Mouse (Mus musculus) layer of hippocampus, adult 8-10 months (tissue): Measurements from ENCODE around the gene Cacng7. TPM values are rescaled to one million over a fixed set of nuclear protein-coding genes. Genes with fewer than 3 reads are reported as not detected.

Source experiments
- DNase-seq, 2 experiments: peaks; one replicate each; pipeline ENCODE4 v3.0.0; 2022; ENCODE audit warnings: low spot score in 2 of 2
- total RNA-seq, 4 experiments: library from RNA; stranded (reverse); gene quantifications; 2 replicates each; pipeline ENCODE4 v1.2.4; 2022

Gene Cacng7
- total RNA-seq, 4 experiments from 2014 or later = 131 to 139 (median 137) TPM

DNA sequence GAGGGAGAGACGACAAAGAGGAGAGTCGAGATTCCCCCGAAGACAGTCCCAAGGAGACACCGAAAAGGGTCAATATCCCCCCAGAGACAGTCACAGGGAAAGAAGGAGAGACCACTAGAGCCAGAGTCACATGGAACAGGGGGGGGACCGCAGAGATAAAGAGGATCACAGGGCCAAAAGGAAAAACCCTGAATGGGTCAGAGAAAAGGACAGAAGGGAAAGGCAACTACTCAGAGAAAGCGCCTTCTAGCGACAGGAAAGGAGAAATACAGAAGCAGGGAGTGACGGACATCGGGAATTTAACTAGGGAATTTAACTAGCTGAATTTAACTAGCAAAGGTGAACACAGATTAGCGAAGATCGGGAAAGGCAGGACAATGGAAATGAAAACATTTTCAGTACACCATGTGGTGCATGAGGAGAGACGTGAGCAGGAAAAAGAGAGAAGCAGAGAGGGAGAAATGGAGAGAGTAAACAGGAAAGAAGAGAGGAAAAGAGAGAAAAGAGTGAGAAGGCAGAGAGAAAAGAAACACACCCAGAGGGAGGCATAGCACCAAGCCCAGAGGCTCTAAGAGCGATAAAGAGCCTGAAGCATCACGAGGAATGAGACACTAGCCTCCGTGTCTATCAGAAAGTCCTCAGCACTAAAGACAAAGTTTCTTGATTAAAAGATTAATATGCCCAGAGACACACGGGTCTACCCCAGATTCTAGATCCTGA is 30.0 kb upstream of the Cacng7 start:
- no peak for DNase-seq

DNA sequence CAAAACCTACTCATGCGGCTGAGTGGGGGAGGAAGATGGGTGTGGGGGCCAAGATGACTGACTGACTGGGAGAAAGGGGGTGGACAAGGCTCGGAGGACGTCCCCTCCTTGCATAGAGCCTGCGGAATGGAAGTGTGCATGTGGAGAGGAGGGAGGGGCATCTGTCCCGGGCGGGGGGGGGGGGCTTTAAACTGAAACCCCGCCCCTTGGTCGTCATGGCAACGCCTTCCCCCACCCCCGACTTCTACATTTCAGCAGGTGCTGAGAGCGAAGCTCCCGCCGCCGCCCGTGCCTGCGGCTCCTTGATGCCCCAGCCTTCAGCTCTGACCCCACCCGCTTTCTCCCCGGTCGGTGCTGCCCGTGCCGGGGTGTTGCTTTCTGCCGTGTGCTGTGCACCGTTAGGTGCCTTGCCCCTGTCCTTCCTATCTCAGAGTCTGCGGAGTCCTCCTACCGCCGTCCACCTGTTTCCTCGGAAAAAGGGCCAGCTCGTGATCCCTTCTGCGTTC is 29.4 kb upstream of the Cacng7 start:
- peak in 1 of 2 experiments; percentile 70 for DNase-seq

DNA sequence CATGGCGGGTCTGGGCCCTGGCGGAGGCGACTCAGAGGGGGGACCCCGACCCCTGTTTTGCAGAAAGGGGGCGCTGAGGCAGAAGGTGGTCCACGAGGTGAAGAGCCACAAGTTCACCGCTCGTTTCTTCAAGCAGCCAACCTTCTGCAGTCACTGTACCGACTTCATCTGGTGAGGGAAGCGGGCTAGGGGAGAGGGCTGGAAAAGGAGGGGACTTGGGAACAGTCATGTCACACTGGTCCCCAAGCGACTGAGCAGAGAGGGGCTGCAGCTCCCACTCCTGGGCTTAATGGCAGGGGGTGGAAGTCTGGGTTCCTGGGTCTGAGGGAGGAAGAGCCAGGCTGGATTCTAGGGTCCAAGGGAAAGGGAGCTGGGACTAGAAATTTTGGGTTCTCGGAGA is 29.0 kb upstream of the Cacng7 start:
- DNase-seq = no peak

DNA sequence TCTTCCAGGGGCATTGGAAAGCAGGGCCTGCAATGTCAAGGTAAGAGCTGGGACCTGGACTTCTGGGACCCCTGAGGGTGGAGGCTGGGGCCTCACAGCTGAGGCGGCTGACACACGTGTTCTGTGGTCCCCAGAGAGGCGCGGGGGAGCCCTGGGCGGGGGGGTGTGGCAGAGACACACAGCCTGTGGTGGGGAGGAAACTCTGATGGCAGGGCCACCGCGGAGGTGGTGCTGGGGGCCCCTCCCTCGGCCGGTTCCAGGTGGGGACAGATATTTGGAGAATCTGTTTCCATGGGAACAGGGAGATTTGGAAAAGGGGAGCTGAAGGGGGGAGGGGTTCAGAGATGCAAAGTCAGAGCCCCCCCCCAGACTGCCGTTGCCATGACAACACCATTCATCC is 28.5 kb upstream of the Cacng7 start:
- DNase-seq = peak; percentile 46 to 59

DNA sequence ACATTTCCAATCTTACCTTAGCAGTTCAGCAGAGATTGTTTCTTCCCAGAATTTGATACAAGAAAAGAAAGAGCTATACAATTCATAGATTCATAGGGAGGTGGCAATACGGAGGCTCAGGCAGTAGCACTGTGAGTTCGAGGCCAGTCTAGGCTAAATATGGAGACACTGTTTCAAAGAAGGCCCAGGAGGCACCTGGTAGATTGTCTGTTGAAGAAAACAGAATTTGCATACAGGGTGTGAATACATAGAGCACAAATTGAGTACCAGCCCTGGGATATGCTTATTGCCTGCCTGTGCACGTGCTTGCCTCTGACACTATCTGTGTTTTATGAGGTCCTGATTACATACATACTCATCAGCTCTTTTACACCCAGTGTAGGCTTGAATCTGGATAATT is 26.4 kb upstream of the Cacng7 start:
- DNase-seq = no peak

DNA sequence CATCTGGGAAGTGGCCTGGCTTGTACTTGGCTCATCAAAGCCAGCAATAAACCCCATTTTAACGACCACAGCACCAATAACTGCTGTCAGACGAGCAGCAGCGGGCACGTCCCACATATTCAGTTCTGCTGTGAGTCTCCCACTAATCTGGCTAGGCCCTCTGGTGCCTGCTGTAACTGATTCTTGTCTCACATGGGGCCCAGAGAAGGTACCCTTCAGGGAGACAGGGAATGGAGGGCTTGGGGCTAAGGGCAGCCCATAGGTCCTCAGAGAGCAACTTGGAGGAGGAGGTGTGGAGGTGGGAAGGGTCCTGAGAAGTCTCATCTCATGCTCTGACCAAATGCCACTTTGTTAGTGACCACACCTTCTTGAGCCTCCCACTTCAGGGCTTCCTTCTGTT is 24.1 kb upstream of the Cacng7 start:
- no peak for DNase-seq

DNA sequence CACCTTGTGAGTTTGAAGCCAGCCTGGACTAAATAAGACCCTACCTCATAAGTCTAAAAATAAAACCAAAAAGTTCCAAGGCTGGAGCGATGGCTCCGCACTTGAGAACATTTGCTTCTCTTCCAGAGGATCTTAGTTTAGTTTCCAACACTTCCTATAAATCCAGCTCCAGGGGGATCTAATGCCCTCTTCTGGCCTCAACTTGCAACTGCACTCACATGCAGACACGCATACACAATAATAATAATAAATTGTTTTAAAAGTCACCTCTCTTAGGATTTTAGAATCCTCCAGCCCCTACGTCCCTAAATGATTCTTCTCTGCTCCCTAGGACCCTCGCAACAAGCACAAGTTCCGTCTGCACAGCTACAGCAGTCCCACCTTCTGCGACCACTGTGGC is 22.5 kb upstream of the Cacng7 start:
- DNase-seq = no peak

DNA sequence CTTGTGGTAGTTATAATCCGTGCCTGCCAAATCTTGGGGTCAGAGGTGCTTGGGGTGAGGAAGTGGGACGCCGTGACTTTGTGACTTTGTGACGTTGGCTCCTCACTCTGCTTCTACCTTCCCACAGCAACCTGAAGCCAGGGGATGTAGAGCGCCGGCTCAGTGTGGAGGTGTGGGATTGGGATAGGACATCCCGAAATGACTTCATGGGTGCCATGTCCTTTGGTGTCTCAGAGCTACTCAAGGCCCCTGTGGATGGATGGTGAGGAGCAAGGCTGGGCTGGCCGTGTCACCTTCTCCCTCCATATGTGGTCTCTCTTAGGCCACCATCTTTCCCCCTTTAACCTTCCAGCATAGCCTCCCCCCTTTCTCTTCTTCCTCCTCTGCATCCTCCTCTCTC is 19.2 kb upstream of the Cacng7 start:
- no peak for DNase-seq

DNA sequence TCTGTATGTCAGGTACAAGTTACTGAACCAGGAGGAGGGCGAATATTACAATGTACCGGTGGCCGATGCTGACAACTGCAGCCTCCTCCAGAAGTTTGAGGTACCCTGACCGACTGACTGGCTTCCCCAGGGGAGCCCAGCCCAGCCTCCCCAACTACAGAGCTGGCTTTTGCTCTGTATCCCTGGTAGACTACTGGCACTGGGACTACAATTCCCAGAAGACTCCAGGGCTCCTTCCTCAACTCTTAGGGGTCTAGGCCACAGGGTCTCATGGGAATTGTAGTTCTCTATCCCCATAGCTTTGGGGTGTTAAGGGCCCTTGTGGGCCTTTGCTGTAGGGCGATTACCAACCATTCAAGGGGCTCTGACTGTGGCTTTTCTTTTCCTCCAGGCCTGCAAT is 18.6 kb upstream of the Cacng7 start:
- DNase-seq = no peak

DNA sequence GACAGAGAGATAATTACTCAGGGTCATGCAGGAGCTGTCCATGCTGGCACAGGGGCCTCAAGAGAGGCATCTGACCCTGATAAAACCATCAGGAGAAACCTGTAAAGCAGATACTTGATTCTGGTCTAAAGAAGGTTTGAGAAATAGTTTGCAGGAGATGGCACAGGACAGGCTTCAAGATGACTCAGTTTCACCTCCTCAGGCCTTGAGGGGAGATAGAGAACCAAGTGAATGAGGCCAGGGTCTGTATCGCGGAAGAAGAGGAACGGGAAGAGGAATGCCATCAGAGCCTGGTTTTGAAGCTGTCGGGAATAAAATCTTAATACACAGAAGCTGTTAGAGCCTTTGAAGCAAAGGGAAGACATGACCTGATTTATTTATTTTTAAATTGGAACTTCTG is 15.1 kb upstream of the Cacng7 start:
- no peak for DNase-seq

DNA sequence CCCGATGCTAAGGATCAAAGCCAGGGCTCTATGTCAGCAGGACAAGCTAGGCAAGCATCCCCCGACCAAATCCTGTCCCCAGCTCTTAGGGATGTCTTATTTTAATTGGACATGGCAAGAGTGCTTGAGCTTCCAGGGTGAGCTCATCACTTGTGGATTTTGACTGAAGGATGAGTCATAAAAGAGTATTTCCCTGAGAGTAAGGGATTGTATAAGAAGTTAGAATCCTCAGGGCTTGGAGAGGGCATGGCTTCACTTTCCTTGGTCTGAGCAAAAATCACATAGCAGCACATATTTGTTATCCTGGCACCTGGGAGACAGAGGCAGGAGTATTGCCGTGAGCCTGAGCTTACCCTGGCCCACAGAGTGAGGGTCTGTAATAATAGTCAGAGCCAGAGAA is 11.9 kb upstream of the Cacng7 start:
- DNase-seq = no peak

DNA sequence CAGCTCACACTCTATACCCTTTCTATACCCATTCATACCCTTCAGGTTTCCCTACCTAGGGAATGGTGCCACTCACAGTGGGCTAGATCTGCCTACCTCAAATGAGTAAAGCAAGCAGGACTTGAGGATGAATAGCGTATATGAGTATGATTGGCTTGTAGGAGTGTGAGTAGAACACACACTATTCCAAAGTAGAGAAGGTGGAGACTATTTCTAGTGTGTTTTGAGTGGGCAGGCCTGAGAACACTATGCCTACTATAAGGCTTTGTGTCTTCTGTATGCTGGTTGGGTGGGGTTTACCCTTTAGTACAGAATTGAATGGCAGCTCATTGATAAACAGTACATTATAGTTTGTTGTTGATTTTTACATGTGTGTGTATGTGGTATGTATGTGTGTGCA is 8.9 kb upstream of the Cacng7 start:
- no peak for DNase-seq

DNA sequence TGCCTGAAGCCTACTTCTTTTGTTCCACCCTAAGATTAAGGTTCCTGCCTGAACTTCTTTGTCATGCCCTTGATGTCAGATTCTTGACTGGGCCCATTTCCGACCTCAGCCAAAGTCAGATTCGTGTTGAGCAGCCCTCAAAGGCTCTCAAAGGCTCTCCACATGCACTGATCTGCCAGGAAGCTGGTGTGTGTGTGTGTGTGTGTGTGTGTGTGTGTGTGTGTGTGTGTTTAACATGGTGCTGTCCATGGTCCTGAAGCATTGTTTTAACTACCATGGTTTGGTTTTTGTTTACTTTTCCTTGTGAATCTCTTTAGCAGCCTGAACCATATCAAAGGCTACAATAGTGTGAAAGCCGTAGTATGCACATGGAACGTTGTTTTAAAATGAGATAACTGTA is 4.8 kb upstream of the Cacng7 start:
- no peak for DNase-seq

DNA sequence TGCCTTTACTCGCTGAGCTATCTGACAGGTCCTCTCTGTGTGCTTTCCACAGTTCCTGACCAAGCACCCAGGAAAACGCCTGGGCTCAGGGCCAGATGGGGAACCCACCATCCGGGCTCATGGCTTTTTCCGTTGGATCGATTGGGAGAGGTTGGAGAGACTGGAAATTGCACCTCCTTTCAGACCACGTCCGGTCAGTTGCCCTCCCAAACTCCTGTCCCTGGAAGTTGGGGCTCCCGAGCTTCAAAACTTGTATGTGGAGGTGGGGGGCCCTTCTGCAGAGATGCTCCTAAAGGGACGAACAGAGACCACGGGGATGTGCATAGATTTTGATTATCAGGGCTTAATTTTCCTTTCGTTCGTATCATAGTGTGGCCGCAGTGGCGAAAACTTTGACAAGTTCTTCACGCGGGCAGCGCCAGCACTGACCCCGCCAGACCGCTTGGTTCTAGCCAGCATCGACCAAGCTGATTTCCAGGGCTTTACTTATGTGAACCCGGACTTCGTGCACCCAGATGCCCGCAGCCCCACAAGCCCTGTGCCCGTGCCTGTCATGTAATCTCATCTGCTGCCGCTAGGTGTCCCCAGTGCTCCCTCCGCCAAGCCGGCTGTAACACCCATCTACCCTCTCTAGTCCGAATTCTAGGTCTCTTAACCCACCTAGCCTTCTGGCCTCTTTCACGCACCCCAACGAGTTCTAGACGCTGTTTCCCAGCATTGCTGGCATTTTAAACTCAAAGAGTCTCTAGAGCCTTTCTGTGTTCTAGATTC is 2.8 kb upstream of the Cacng7 start:
- DNase-seq = peak; percentile 73 to 85

DNA sequence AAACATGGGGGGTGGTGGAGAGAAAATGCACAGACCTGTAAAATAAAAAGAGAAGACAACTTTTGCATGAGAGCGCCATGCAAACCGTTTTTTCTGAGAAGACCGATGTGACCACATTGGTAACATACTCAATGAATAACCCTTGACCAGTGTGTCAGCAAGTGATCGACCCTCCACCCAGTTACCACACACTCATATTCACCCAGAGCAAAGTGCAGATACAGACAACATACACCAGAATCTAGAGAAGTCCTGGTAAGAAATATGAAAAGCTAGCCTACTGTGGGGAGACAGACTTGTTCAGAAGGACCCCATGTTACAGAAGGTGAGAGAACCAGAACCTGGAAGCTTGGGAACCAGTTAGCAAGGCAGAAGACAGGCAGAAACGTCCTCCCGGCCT is 1.6 kb upstream of the Cacng7 start:
- DNase-seq = no peak

DNA sequence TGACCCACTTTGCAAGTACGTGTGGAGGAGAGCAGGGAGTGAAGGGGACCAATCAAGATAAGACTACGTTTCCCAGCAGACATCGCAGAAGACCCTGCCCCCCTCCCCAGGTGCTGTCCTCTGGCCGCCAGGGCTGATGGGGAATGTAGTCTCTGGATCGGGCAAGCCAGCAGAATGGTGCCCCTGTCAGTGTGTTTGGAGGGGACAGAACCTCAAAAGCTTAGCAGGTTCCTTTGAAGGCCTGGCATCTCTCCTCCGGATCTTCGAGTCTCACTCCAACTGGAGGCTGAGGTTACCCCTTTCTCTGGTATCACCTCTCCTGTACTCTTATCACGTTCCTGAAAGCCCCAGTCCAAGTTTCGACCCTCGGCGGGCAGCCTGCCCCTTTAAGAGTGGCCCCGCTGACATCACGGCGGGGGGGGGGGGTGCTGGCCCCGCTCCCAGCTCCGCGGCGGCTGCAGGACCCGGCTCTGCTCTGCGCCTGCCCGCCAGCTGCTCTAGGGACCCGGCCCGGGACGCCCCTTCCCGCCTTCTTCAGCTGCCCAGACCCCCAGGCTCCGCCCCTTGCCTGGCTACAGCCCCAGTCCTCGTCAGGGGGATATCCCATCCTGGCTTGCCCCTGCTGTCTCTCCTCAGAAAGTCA is 1.1 kb upstream of the Cacng7 start:
- DNase-seq = peak; percentile 83 to 90

DNA sequence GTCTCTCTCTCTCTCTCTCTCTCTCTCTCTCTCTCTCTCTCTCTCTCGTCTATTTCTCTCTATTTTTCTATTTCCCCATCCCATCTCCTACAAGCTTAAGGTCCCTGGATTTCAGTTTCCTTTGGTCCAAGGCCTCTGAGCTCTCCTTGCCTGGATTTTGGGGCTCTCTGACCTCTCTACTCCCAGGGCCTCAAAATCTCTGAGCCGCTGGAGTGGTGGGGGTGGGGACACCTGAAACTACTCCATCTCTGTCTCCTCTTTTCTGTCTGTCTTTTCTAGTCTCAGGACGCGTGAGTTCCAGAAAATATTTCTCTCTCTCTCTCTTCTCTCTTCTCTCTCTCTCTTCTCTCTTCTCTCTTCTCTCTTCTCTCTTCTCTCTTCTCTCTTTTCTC is 535 bp upstream of the Cacng7 start:
- DNase-seq = no peak

DNA sequence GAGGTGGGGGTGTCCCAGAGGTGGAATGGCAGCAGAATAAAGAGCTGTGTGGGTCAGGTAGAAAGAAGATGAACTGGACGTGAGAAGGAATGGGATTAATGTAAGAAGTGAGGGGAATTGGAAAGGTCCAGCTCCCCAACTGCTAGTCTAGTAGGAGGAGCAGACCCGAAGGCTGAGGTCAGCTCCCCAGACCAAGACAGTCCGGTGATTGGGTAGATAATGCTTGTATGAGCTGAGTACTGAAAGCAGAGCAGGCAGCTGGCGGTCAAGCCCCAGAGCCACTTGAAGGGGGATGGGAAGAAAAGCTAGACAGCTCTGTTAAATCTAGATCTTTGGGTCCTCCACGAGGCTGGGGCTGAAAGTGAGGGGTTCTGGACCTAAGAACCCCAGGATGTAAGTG is 787 bp downstream of the Cacng7 start:
- no peak for DNase-seq

DNA sequence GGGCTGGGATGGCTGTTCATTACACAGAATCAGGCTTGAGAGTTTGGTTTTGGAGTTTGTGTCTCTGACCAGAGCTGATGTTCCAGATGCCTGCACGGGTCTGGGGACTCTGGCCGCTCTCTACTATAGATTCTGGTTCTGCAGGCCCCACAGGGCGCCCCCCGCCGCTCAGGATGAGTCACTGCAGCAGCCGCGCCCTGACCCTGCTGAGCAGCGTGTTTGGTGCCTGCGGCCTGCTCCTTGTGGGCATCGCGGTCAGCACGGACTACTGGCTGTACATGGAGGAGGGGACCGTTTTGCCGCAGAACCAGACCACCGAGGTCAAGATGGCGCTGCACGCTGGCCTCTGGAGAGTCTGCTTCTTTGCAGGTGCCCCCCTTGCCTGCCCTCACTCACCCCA is 3.7 kb downstream of the Cacng7 start:
- no peak for DNase-seq

DNA sequence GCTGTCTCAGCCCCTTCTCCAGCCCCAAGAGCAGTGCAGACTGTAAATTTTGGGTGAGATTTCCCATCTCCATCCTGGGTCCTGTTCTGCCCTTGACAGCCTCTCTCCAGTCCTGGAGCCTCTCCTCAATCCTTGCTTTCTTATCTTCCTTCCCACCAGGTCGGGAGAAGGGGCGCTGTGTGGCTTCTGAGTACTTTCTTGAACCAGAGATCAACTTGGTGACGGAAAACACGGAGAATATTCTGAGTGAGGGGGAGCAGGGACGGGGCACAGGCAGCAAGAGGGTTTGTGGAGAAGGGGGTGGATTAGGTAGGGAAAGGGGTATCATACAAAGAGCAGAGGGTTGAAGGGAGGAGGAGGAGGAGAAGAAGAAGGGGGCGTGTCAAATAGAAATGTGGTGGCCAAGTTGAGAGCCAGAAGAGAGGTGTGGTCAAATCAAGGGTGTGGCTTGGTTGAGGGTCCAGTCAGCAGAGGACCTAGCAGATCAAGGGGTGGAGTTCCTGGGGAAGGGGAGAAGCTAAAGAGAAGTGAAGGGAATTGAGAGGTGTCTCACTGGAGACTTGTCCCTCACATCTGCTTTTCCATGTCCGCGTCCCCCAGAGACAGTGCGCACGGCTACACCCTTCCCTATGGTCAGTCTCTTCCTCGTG is 5.7 kb downstream of the Cacng7 start:
- no peak for DNase-seq

DNA sequence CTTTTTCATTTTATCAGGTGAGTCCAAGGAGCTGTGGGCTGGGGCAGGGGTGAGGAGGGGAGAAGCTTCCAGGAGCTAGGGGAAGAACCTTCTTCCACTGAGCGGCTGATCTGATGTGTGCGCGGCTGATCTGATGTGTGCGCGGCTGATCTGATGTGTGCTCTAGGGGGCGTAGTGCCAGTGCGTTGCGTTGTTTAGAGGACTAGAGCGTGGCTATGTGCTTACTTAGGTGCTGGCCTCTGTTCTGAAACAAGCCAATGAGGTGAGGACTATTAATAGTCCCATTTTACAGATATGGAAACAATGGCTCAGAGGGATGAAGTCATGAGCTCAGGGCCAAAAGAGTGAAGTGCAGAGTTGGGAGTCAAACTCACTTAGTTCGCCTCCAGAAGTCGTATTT is 6.3 kb downstream of the Cacng7 start:
- DNase-seq = no peak

DNA sequence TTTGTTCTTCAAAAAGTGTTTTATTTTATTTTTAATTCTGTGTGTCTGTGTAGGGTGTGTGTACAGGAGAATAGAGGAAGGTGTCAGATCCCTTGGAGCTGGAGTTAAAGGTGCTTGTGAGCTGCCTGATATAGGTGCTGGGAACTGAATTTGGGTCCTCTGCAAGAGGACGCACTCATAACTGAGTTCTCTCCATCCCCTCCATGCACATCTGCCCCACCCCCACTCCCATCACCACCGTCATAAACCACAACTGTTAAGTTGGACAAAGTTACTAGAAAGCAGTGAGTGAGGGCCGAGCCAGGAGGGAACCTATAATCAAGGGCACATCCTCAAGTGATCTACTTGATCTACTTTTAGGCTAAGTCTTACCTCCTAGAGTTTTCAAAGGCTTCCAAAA is 11.1 kb downstream of the Cacng7 start:
- no peak for DNase-seq
